Mouse (Mus musculus): Measurements from ENCODE around the gene Tsc22d3.
"Not testable (repeated sequence)": the region's sequence is repeated elsewhere in the genome, so short reads cannot be mapped to it uniquely, and the experiment has no call there.

Tsc22d3 gene

DNA sequence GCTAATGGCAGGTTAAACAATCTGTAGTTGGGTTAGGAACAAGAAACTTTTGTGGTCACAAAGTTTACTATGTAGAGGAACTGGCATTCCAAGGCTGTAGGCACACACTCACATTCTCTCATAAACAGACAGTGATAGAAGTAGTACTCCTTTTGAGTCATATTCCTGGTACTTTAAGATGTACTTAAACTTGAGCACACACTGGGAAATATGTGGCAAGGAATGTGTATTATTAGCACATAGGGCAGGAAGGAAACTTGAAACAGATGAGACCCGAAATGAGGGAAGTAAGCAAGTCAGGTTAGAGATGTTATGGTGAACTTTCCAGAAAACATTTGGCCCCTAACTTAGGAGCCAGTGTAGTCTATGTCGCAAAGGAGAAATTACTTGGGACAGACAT lies 34.7 kb downstream of the Tsc22d3 start:
- no peak for DNase-seq (ENCODE audit: low read depth)

DNA sequence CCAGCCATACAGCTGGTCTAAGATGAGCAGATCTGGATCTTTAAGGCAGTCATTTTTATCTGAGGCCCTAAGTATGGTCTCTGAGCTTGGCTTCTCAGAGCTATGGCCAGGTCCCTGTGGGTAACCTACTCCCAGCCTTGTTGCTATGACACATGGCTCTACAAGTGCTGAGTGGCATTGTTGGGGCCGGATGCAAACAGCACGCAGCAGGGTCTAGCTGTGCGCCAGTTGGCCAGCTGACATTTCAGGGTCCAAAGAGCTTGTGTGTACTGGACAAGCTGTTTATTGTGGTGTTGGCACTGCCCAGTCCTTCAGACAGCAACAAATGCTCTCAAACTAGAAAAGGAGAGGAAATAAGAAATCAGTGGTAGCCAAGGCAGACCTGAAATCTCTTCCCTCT lies 35.2 kb downstream of the Tsc22d3 start:
- no peak for DNase-seq (ENCODE audit: low read depth)

DNA sequence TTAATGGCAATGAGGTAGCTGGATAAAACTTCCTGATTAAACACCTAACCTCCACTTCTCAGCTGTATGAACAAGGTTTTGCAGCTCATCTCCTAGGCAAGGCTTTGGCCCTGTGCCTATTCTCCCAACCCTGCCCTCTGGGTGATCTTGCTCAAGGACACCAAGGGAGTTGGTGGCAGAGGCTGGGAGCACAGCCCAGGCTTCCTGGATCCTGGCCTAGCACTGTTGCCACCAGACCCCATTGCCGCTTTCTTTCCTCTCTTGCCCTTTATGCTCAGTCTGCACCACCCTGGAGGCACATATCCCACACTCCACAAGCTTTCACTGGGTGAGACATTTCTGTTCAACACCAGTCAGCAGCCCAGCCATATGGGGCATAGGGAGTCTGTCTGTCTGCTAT lies 35.7 kb downstream of the Tsc22d3 start:
- no peak for DNase-seq (ENCODE audit: low read depth)

DNA sequence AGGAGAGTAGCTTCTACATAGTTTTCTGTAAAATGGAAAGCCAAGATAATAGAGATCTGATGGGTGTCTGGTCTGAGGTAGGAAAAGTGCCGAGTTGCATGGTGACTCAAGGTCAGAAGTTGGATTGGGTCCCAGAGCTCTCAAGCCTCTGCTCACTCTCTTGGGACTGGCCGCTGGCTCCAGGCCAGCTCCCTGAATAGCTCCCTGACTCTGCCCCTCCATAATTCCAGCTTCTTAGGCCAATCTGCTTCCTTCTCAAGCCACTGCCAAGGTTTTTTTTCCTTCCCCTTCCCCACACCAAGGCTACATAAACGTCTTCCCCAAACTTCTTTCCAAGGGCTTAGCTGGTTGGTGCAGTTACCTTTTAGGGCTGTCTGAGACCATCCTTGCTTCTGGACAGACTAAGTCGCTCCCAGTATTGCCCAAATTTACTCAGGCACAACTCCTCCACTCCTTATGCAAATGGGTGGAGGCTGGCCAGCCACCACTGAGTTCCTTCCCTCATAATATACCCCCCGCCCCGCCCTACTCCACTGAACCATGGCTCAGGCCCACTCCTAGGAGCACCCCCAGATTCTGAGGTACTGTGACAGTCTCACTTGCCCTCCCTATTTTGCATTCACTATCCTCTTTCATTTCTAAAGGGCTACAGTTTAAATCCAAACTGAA lies 42.1 kb downstream of the Tsc22d3 start:
- DNase-seq (ENCODE audit: low read depth), result peak; percentile 94

DNA sequence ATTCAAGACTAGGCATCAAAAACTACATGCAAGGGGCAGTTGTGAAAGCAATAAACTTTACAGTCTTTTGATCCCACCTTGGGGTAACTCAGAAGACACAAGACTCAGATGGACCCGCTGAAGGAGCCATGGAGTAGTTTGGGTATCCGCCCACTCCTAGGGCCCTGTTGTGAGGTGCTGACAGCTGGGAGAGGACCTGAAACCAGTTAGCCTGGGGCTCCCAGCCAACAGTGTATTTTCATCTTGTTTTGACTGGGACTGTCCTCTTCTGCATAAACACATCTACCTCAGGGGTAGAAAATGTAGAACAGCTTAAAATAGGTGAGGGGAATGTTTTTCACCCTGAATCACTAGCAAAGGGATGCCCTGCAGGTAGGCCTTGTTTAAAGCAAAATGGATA lies 44.5 kb downstream of the Tsc22d3 start:
- peak; percentile 17 for DNase-seq (ENCODE audit: low read depth)

DNA sequence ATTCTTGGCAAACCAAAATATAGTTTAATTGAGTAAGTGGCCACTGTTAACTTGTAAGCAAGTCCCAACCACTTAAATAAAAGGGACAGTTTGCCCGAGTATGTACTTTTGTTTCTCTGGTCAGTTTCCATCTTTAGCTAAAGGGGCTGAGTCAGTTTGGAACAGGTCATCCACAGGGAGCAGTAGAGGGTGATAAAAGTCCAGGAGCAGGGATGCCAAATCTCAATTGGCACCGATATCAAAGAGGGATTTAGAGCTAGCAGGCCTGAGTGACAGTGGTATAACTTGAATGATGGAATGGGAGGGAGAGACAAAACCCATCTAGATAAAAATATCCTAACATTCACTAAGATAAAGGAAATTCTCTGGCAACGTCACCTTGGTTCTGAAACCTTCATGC lies 45.0 kb downstream of the Tsc22d3 start:
- no peak for DNase-seq (ENCODE audit: low read depth)

DNA sequence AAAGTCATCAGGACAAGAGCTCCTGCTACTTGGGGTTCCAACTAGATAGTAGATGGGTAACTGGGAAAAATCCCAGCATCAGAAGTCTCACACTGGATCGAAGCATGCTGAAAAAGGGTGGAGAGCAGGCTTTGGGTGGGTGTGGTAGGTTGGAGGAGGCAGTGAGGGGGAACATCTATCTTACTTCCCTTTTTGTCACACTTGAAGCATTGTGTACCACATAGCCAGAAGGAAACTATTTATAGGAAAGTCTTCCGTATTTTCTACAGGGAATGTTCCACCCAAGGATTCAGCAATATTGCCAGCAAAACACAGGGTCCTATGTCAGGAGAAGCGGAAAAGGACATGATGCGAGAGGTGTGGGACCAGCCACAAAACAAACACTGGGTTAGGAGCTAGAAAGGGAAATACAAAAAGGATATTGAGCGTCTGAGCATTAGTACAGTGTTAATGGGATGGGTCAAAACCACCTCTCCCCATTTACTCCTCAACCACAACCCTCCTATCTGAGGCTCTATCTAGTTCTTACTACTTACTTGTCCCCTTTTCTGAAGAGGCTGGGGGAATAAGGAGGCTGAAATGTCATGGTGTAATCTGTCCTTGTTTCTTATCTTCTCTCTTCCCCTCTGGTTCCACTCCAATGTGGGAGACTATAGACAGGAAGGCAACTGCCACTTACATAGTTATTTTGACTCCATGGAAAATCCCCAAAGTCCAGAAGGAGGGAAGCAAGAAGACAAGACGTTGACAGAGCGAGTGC lies 52.6 kb downstream of the Tsc22d3 start:
- no peak for DNase-seq (ENCODE audit: low read depth)

DNA sequence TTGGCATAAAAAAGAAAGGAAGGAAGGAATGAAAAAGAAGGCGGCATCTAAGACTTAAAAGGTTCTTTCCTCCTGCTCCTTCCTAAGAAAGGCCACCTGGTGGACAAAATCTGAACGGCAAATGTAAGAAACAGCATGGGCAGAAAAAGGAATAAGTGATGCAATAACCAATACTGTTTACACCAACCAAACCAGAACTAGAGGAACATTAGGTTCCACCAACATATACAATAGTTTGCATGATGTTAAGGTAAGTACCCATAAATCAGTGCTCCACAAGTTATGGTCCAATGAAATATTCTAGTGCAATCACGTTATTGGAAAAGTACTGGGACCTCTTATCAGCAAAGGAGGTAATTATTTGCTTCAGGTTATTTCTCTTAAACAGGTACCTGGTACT lies 55.7 kb downstream of the Tsc22d3 start:
- peak; percentile 83 for DNase-seq (ENCODE audit: low read depth)

DNA sequence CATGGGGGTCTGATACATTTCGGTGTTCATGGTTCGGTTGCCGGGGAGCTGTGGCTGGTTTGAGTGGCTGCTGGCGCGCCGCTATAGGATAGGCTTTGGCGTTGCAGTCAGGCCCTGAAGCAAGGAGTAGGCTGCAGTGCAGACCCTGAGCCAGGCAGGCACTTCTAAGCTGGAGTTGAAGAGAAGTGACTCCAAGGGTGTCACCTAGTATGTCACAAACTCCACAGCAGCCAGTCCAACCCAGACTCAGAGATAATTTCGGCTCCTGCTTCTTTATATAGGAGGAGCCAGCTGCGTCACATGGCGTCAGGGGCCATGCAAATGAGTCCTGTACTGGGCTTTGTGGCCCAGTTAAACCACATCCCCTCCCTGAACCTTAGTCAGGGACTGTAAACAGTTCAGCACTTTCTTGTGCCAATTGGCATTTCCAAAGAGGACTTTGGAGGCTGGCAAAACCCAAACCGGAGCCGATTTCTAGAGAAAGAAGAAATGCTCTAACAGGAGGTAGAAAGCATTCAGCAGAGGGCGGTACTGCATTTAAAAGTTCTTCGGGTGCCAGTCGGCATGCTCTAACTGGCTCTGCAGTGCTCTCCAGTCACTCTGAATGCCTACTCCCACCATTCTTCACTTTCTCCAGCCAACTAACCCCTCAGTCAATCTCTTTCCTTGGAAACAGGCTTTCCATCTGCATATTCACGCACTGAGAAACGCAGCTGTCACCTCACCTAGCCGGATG lies 57.4 kb downstream of the Tsc22d3 start:
- DNase-seq (ENCODE audit: low read depth), result peak; percentile 79

DNA sequence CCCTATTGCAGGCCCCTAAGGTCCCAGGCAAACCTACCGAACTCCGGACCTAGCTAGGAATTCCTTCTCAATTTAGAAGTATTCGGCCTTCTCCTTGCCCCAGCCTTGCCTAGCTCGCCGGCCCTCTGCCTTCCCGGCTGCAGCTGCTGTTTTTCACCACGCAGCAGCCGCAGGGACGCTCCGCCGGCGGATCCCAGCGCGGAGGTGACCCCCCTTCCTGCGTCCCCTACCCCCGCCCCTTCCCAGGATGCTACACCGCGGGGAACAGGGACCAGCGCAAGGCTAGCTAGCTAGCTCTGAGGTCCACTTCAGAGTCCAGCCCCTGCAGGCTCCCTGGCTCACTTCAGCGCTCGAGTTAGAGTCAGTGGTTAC lies 58.0 kb downstream of the Tsc22d3 start:
- peak; percentile 56 for DNase-seq (ENCODE audit: low read depth)

DNA sequence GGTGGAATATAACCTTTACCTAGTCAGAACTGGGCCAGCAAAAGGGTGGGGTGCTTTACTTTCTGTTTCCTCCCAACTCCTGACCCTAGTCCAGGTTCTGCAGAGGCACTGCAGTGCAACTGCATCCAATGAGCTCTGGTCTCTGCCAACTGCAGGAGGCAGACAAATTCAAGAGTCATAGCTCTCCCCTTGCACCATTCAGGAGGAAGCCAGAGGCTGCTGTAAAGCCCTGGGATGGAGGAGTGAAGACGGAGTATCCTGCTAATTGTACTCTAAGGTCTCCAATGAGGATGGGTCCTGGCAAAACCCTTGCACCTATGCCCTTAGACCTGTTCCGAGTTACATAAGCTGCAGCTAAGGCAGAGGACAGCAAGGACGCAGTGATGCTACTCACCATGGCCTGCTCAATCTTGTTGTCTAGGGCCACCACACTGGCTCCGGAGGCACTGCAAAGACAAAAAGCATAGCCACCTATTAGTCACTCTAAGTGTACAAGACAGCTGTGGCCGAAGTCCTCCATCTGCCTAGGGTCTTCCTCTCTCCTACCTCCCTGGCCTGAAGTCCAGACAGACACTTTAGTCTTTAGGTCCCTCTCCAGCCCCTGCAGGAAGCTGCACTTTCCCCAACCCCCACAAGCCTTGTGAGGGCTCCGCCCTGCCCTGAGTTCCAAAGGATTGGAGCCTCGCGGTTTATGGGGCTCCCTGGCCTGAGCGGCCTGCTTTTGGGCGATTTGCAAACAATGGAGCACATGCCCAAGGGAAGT lies 58.6 kb downstream of the Tsc22d3 start:
- peak; percentile 61 for DNase-seq (ENCODE audit: low read depth)

DNA sequence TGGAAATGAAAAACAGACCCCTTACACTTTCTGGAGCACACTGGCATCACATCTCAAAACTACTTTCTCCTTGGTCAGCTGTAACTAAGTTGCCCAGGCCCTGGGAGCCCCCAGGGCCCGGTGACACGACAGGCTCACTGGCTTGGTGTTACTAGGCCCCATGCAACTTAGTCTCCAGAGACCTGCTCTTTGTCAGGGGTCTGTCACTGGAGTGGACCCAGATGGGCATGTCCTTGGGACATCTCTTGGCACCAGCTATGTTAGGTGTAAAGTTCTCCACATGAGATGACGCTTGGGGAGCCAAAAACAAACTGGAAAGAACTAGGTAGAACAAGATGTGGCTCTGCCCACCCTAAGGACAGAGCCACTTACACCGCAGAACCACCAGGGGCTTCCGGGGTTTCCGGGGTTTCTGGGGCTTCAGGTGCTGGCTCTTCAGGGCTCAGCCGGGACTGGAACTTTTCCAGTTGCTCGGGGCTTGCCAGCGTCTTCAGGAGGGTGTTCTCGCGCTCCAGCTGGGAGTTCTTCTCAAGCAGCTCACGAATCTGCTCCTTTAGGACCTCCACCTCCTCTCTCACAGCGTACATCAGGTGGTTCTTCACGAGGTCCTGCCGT lies 59.9 kb downstream of the Tsc22d3 start:
- DNase-seq (ENCODE audit: low read depth), result no peak

DNA sequence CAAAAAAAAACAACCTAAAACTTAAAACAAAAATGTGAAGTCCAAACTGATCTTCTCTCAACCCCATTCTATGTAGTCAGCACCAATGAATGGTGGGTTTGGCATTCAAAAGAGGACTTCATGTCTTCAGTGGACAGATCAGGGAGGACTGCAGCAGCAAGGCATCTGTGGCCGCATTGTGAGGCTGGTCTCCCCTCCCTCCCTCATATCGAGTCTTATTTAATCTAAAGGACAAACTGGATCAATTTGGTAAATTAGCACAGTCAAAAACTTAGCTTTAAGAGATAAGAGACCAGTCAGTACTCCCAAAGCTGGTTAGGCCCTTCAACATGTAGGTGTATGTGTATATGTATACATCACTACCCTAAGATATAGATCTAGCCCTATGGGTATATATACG lies 60.6 kb downstream of the Tsc22d3 start:
- DNase-seq (ENCODE audit: low read depth), result not testable (repeated sequence)

DNA sequence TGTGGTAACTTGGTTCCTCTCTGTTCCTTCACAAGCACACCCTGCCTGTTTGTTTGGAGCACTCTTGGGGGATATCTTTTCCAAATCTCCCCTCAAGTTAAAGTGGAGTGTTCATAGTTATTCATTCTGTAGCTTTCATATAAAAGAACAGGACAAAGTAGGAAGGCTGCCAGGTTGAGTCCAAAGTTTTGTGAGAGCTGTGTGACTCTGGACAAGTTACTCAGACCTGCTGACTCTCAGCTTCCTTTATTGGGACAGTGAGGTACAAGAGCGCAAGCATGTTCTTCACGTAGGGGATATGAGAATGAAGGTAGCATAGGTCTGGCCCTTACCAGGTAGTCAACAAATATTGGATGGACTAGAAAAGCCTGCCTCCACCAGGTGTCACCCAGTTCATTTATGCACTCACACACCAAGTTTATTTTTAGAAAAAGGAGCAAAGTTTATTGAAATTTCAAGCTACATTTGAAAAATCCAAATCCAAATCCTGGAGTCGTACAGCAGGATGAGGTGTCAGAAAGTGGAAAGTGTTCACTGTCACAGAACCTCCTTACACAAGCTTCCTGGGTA lies 61.3 kb downstream of the Tsc22d3 start:
- DNase-seq (ENCODE audit: low read depth), result no peak

DNA sequence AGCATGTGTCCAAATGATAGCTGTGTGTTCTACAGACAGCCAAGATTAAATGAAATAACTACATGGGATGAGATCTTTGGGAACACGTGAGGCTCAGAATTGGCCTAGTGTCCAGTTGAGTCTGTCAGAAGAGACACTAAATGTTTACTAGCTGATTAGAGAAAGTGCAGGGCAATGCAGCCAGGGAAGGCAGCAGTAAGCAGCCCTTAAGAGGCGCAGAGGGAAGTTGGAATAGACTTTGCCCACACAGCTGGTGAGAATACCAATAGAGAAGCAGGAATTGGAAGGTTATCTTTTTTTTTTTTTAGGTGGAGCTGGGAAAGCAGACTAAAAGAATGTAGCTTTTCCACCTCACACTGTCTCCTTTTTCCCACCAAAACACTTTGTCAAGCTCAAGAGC lies 61.8 kb downstream of the Tsc22d3 start:
- no peak for DNase-seq (ENCODE audit: low read depth)

DNA sequence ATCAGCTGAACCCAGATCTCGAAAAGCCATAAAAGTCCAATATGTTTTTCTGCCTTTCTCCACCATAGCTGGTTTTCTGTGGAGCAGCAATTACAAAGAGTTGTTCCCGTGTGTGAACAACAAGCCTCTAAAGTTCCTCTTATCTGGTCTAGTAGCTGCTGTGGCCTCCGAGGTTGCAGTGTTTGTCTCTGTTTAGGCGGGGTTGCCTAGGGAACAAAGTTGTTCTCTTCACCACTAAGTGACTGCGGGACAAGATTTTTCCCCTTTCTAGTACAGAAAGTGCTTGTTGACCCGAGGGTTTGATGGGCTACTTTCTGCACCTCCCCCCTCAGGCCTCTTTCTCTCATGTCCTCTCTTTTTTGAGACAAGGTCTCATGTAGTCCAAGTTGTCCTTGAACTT lies 62.8 kb downstream of the Tsc22d3 start:
- DNase-seq (ENCODE audit: low read depth), result no peak

DNA sequence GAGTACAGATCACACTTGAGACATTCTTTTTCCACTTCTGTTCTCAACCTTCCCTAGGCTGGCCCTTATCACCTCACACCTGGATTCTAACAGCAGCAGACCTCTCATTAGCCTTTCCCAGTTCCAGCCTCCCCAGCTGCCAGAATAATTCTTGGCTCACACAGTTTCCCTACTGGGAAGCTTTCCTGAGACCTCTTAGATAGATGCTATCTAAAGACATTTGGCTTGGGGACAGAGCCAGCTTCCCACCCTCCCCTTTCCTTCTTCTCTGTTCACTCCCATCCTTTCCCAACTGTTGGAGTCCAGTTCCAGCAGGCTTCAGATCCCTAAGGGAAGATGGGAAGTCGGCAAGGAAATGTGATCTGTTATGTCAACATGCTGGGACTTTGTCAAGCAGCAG lies 65.0 kb downstream of the Tsc22d3 start:
- no peak for DNase-seq (ENCODE audit: low read depth)

DNA sequence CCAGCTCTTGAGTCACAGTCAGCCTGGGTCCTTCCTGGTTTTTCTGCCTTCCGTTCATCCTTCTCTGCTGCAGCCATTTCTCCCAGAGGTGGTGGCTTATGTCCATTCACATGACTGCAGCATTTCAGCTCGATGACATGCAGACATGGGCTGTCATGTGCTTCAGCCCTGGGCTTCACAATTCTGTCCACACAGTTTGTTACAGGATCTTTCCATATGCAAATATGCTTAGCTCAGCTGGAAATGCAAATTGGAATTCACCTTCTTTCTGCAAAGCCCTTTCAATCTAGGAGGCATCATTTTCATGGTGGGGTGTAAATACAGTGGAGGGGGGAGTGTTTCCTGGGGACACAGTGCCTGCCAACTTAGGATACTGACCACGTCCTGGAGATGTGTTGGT lies 66.2 kb downstream of the Tsc22d3 start:
- DNase-seq (ENCODE audit: low read depth), result no peak

DNA sequence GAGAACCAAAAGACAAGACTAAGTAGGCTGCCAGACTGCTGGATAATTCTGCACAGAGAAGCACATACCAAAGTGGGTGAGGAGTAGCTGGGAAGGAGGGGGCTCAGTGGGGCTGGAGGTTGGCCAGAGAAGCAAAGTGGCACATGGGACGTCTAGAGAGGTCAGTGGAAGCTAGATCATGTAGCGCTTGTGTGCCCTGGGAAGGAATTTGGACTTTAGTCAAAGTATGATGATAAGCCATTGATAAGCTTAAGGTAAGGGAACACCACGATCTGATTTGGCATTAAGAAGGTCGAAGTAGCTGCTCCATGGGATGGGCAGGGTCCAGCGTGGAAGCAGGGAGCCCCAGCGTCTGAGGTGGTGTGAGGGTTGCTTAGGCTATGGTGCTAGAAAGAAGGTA lies 68.1 kb downstream of the Tsc22d3 start:
- DNase-seq (ENCODE audit: low read depth), result no peak

DNA sequence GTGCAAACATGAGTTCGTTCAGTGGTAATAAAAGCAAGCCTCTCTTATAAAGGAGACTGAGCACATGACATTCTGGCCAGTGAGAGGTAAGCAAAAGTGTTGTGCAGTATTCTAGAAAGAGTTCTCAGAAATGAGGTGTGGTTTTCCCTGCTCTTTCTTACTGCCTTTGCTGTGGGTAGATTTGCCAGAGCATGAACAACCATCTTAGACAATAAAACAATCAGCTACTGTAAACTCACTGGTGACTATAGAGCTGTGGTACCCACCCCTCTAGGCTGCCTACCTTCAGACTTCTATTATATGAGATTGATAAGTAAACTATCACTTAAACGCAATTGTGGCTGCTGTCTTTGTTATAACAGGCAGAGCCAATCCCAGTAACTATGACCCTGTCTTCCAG lies 69.1 kb downstream of the Tsc22d3 start:
- no peak for DNase-seq (ENCODE audit: low read depth)

DNA sequence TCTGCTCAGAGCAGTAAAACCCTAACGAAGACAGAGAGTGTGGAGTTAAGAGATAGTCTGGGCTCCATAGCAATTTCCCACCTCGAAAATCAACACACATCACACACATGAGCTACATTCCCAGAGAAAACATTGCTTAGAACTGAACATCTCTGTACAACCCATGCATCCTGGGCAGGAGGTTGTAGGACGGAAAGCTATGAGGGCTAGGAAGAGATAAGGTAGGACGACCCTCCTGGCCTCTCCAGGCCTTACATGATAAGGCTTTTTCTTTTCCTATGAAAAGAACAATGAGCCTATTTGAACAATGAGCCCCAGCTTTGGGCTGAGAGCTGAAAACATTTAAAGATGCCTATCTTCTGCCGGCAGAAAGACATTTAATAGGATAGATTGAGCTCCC lies 69.8 kb downstream of the Tsc22d3 start:
- no peak for DNase-seq (ENCODE audit: low read depth)

DNA sequence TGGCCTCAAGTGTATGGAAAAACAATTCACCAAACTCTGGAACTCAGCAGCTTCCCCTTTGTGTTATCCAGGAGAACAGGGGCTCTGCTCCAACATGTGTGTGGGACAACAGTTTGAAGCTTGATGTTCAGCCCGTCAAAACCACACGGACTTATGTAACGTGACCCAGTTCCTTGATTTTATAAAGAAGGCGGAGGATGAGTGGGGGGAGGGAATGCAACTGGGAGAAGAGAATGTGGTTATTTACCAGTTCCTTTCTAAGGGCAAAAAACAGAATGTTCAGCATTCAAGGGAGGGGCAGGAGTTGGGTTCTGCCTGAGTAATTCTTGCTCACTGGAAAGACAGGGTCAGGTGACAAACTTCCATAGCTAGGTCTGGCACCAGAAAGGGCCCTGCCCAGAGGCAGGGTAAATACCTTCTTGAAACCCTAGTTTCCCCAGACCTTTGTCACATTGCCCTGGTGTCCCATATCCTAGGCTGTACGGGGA lies 71.3 kb downstream of the Tsc22d3 start:
- peak; percentile 27 for DNase-seq (ENCODE audit: low read depth)
